Mouse (Mus musculus): ENCODE measurements at regions not wholly inside any gene's neighbourhood (a gene's known extent, or its start where the extent isn't known, plus 50 kb on each side); places are given as distances from the start of the nearest gene placed in this dataset.

DNA sequence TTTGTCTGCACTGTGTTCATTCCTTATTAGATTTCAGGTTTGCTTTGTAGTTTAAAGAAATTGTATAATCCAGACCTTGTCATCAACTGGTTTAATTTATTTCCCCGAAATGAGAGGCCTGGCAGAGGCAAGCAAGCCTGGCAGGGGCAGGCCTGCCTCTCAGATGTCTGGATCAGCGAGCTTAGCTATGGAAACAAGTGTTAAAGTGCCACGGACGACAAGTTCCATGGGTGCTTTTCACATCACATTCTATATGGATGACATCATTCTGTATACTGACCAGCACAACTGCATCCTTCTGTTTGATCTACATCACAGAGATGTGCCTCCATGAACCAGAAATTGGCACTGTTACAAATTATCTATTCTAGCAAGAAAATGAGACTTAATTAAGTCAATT lies 312.5 kb downstream of the Olfr1505 start:
- peaks cover 5% of the 10 kb centered on the region; the same call in 1 of the 2 replicates for H3K4me1 ChIP-seq
- H3K27me3 ChIP-seq (ENCODE audit: insufficient read depth, poor library complexity, severe bottlenecking), result no peaks in the 10 kb centered on the region
- 44% methylated on average over 4 of the region's 4 CpGs for WGBS
- H3K4me3 ChIP-seq, result no peak overlapping the region
- no peak for DNase-seq (ENCODE audit: low spot score)
- no peak overlapping the region for H3K27ac ChIP-seq
- H3K36me3 ChIP-seq, result no peaks in the 10 kb centered on the region
- no peaks in the 10 kb centered on the region for H3K9me3 ChIP-seq

DNA sequence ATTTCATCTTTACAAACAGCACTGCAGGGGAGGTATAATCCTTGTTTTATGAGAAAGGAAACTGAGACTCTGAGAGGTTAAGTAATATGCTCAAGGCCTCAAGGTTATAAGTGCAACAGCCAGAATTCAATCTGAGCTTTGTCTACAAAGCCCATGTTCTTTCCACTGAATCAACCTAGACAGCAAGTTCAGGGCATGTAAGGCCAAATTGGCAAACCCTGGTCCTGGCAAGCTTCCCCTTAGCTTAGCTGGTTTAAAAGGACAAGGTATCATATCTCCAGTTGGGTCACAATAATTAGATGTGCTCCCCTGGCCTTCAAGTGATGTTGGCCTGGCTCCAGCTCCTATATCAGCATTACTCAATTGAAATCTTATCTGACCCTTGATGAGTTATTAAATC lies 313.2 kb downstream of the Olfr1505 start:
- Histone ChIP-seq H3K36me3 (no peaks in the 10 kb centered on the region), H3K9me3 (no peaks in the 10 kb centered on the region), H3K27ac (no peak overlapping the region), H3K4me1 (peaks cover 5% of the 10 kb centered on the region; the same call in 1 of the 2 replicates), H3K4me3 (no peak overlapping the region), H3K27me3 (ENCODE audit: insufficient read depth, poor library complexity, severe bottlenecking) (no peaks in the 10 kb centered on the region)
- no peak for DNase-seq (ENCODE audit: low spot score)

DNA sequence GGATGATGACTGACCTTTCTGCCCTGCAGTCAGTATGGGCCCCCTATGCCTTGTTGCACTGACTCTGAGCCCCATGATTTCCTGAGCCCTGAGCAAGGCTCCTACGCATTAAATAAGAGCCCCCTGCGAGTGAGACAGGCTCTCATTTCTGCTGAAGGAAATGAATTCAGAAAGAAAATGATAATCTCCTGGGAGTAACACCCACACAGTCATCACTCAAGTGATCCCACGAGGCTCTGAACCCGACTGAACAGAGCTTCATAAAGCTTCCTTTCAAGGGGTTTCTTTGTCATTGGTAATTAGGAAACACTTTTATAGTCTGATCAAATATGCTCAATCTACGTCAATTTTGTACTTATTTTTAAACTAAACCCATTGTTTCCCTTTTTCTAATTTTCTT lies 330.2 kb downstream of the Olfr1505 start:
- H3K4me1 ChIP-seq, result peaks cover 3% of the 10 kb centered on the region; the same call in 1 of the 2 replicates
- no peak for DNase-seq (ENCODE audit: low spot score)
- no peak overlapping the region for H3K4me3 ChIP-seq
- H3K27me3 ChIP-seq (ENCODE audit: insufficient read depth, poor library complexity, severe bottlenecking), result no peaks in the 10 kb centered on the region
- 67% methylated on average over 5 of the region's 5 CpGs for WGBS
- H3K36me3 ChIP-seq, result no peaks in the 10 kb centered on the region
- H3K27ac ChIP-seq, result no peak overlapping the region
- H3K9me3 ChIP-seq, result no peaks in the 10 kb centered on the region

DNA sequence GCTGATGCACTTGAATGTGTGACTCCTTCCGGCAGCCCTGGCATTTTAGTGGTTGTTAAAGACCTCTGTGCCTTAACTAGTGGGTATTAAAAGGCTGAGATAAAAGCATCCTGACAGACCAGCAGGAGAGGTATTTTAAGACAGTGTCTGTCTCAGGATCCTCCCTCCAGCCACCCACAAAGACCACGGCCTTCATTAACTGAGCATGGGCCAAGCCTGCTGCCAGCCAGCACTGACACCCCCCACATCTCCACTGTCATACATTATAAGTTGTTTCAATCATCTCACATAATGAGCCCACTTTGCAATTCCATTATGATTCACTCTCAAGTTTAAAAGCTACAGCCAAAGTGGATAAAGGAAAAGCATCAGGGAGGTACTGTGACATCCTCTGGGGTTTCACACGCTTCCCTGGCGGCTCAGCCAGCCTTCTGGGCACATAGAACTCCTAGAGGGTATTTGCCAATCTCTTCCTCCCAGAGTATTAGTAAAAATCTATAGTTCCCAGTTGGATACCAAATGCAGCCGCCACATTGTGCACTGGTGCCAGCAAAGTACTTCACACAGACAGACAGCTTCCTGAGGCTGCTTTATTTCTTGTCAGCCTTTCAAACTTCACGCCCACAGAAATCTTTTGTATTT lies 333.8 kb downstream of the Olfr1505 start:
- H3K9me3 ChIP-seq, result no peaks in the 10 kb centered on the region
- no peaks in the 10 kb centered on the region for H3K36me3 ChIP-seq
- H3K4me1 ChIP-seq, result no peaks in the 10 kb centered on the region
- no peaks in the 10 kb centered on the region for H3K27me3 ChIP-seq (ENCODE audit: insufficient read depth, poor library complexity, severe bottlenecking)
- H3K4me3 ChIP-seq, result no peak overlapping the region
- no peak overlapping the region for H3K27ac ChIP-seq
- WGBS, result 76% methylated on average over 6 of the region's 6 CpGs
- no peak for DNase-seq (ENCODE audit: low spot score)

DNA sequence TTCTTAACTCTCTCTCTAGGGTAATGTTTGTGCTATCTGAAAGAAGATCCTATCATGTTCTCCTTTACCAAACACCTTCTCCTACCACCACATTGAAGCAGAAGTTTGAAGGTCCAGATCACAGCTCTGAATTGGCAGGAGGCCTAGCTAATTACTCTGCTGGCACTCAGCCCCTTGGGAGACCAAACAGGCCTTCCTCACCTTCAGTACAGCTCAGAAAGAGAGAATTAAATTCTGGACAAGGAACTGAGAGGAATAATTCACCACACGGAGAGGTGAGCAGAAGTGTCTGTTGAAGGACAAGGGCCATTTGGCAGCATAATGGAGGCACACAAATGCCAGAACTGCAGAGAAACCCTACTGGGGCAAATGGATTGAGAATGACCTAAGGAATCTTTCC lies 334.6 kb downstream of the Olfr1505 start:
- 60% methylated on average over 1 of the region's 1 CpGs for WGBS
- no peaks in the 10 kb centered on the region for H3K4me1 ChIP-seq
- H3K27me3 ChIP-seq (ENCODE audit: insufficient read depth, poor library complexity, severe bottlenecking), result no peaks in the 10 kb centered on the region
- no peaks in the 10 kb centered on the region for H3K9me3 ChIP-seq
- H3K4me3 ChIP-seq, result no peak overlapping the region
- no peak for DNase-seq (ENCODE audit: low spot score)
- no peaks in the 10 kb centered on the region for H3K36me3 ChIP-seq
- H3K27ac ChIP-seq, result no peak overlapping the region

DNA sequence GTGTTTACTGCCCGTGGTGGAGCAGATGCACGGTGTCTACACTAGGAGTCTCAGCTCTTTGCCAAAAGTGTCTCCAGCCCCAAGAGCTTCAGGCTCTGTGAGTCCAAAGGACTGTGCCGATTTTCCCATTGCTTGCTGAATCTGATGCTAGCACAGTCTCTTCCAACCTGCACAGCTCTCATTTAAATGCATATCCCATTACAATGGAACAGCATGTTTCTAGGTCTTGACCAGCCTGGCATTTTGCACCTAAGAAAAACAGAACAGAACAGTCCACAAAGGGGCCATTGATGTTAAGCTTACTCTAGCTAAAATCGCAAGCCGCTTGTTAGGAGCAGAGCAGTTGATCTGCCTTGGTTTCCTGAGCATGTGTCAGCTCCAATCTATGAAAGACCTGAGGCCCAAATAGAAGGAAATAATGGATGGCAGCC lies 339.2 kb downstream of the Tle4 start:
- H3K4me3 ChIP-seq, result no peak overlapping the region
- H3K27me3 ChIP-seq (ENCODE audit: insufficient read depth, poor library complexity, severe bottlenecking), result no peaks in the 10 kb centered on the region
- no peaks in the 10 kb centered on the region for H3K36me3 ChIP-seq
- no peak overlapping the region for H3K27ac ChIP-seq
- H3K4me1 ChIP-seq, result no peaks in the 10 kb centered on the region
- no peaks in the 10 kb centered on the region for H3K9me3 ChIP-seq
- DNase-seq (ENCODE audit: low spot score), result no peak
- WGBS, result 56% methylated on average over 5 of the region's 5 CpGs

DNA sequence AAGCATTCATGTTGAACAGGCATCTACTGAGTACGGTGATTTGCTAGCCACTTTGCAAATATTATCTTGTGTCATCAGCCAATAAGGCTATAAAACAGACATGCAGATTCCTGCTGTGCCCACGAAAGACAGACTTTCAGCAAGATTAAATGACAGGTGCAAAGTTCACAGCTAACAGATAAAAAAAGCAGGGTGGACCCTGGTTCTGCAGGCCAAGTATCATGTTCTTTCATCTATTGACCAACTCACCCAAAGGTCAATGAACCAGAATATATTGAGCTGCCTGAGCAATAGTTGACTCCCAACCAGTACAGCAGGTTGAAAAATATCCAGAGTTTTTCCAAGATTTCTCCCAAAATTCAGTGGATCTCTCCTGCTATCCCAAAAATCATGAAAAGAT lies 338.6 kb downstream of the Tle4 start:
- H3K27ac ChIP-seq, result no peak overlapping the region
- H3K27me3 ChIP-seq (ENCODE audit: insufficient read depth, poor library complexity, severe bottlenecking), result no peaks in the 10 kb centered on the region
- no peaks in the 10 kb centered on the region for H3K4me1 ChIP-seq
- no peak for DNase-seq (ENCODE audit: low spot score)
- no peaks in the 10 kb centered on the region for H3K36me3 ChIP-seq
- H3K9me3 ChIP-seq, result no peaks in the 10 kb centered on the region
- H3K4me3 ChIP-seq, result no peak overlapping the region
- 49% methylated on average over 2 of the region's 2 CpGs for WGBS

DNA sequence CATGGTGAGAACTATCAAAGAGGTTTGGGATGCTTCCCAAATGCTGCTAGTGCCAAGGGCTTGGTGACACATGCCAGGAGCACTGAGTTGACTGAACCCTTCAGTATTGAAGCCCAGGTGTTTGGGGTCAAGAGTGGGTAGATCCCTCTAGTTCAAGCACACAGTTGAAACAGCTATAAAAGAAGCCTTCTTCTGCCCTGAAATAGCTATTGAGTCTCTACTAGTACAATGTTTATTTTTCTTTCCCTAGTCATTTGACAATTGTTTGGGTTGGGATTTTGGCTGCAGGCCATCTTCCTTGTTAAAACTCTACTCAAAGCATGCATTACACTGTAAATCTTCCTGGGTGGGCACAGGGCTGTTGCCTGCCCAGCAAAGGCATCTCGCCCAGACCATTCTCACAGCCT lies 308.5 kb downstream of the Tle4 start:
- WGBS, result 57% methylated on average over 1 of the region's 1 CpGs
- no peaks in the 10 kb centered on the region for H3K4me1 ChIP-seq
- no peaks in the 10 kb centered on the region for H3K9me3 ChIP-seq
- H3K27me3 ChIP-seq (ENCODE audit: insufficient read depth, poor library complexity, severe bottlenecking), result no peaks in the 10 kb centered on the region
- DNase-seq (ENCODE audit: low spot score), result no peak
- no peak overlapping the region for H3K27ac ChIP-seq
- H3K4me3 ChIP-seq, result no peak overlapping the region
- no peaks in the 10 kb centered on the region for H3K36me3 ChIP-seq

DNA sequence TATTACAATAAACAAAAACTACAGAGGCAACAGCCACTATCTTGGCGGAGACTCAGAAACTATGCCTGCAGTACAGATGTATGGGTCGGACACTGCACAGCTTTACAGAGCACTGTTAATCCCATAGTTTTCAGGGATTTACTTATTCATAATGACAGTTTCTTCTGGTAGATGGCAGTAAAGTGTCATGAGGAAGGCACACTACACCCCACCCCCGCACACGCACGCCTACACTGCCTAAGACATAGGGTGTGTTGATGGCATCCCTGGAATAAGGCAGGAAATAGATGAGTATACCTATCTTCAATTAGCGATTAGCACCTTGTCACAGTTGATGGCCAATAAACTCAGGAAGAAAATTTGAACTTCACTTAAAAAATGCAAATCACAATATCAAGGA lies 306.9 kb downstream of the Tle4 start:
- H3K4me3 ChIP-seq, result no peak overlapping the region
- no peak overlapping the region for H3K27ac ChIP-seq
- WGBS, result 85% methylated on average over 6 of the region's 6 CpGs
- no peaks in the 10 kb centered on the region for H3K27me3 ChIP-seq (ENCODE audit: insufficient read depth, poor library complexity, severe bottlenecking)
- H3K4me1 ChIP-seq, result no peaks in the 10 kb centered on the region
- no peaks in the 10 kb centered on the region for H3K36me3 ChIP-seq
- no peaks in the 10 kb centered on the region for H3K9me3 ChIP-seq
- DNase-seq (ENCODE audit: low spot score), result no peak

DNA sequence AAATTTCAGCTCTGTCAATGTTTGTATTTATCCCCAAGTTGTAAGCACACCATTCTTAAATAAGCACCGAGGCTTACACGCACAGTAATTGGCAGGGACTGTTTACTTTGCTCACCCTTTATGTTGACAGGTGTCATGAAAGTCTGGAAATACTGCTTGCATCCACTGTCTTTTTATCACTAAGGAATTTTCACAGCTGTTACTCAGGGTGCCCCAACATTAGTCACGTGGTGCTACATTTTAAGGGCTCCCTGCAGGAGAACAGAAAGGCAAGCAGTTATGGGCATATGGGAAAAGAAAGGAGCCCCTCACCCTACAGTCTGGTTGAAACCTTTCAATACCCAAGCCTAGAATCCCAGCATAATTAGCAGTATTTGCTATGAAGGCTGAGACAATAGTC lies 304.7 kb downstream of the Tle4 start:
- H3K36me3 ChIP-seq, result no peaks in the 10 kb centered on the region
- no peaks in the 10 kb centered on the region for H3K4me1 ChIP-seq
- no peak overlapping the region for H3K27ac ChIP-seq
- 69% methylated on average over 3 of the region's 3 CpGs for WGBS
- no peak for DNase-seq (ENCODE audit: low spot score)
- H3K27me3 ChIP-seq (ENCODE audit: insufficient read depth, poor library complexity, severe bottlenecking), result no peaks in the 10 kb centered on the region
- H3K4me3 ChIP-seq, result no peak overlapping the region
- H3K9me3 ChIP-seq, result no peaks in the 10 kb centered on the region

DNA sequence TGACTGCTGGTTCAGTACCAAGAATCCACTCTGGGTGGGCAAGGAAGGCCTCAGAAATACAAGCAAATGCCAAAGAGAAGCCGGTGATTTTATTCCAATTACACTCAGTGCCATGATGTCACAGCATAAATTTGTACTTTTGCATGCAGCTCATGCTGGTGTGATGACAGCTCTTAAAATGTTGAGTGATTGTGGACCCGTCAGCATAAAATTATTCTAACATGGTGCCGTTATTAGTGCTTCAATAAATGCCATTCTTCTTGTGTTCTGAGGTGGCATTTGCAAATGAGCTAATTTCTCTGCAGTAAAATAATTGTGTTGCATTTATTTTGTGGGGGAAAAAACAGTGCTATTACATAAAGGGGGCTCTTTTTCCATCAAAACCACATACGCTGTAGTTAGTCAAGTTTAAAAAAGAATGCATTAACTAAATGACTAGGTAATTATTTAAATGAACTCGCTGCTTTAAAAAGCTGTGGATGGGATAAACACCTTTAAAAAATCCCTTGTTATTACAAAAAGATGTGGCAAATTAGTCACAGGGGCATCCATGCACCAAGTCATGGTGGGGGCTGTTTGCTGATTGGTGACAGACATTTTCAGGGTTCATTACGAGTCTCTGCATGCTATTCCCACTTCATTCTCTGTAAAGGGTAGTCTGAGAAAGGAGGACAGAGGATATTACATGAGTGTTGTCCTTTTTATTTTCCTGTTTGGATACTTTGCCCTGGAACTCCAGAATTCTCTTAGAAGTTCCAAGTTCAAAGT lies 296.5 kb downstream of the Tle4 start:
- no peak overlapping the region for H3K4me3 ChIP-seq
- no peaks in the 10 kb centered on the region for H3K9me3 ChIP-seq
- no peaks in the 10 kb centered on the region for H3K4me1 ChIP-seq
- 81% methylated on average over 6 of the region's 6 CpGs for WGBS
- DNase-seq (ENCODE audit: low spot score), result no peak
- H3K27me3 ChIP-seq (ENCODE audit: insufficient read depth, poor library complexity, severe bottlenecking), result no peaks in the 10 kb centered on the region
- no peak overlapping the region for H3K27ac ChIP-seq
- H3K36me3 ChIP-seq, result no peaks in the 10 kb centered on the region

DNA sequence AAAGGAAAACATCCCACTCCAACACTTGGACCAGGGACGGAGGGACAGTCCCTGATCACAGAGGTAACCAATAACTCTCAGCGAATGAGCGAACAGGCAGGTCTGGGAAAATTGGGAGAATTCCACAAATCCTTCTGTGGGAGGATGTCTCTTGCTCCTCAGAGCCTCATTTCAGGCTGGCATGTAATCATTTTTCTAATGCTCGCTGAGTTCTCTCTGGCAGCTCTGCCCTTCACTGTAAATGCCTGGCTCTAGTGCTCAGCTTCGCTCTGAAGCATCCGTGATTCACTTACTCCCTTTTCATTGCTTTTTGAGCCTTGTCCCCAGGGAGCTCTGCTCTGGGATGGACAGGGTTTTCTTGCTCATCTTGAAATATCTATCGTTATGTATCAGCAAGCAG lies 283.6 kb downstream of the Tle4 start:
- no peaks in the 10 kb centered on the region for H3K27me3 ChIP-seq (ENCODE audit: insufficient read depth, poor library complexity, severe bottlenecking)
- no peak overlapping the region for H3K27ac ChIP-seq
- H3K4me3 ChIP-seq, result no peak overlapping the region
- DNase-seq (ENCODE audit: low spot score), result no peak
- H3K4me1 ChIP-seq, result no peaks in the 10 kb centered on the region
- no peaks in the 10 kb centered on the region for H3K36me3 ChIP-seq
- 69% methylated on average over 7 of the region's 7 CpGs for WGBS
- no peaks in the 10 kb centered on the region for H3K9me3 ChIP-seq

DNA sequence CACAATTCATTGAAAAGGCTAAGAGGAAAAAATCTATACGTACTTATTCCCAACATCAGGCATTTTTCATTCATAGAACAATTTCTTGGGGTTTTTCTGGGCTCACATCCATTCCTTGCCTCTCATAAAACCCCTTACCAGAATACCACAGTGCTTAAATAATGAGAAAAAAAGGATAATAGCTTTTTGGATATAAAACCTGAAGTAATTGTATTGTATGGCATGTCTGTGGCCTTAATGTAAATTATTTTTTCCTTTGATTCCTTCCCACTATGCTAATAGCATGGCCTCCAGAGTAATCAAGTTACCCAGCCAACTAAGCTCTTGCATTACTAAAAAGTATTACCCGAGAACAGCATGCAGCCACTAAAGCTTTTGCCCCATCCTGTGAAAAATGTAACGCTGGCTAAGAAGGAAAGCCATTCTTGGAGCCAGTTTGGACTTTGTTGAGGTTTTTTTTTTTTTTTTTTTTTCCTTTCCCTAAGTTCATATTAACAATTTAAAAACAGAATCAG lies 278.1 kb downstream of the Tle4 start:
- Histone ChIP-seq H3K9me3 (no peaks in the 10 kb centered on the region), H3K4me3 (no peak overlapping the region), H3K36me3 (no peaks in the 10 kb centered on the region), H3K27me3 (ENCODE audit: insufficient read depth, poor library complexity, severe bottlenecking) (no peaks in the 10 kb centered on the region), H3K4me1 (no peaks in the 10 kb centered on the region), H3K27ac (no peak overlapping the region)
- DNase-seq (ENCODE audit: low spot score), result no peak
- WGBS, result 74% methylated on average over 3 of the region's 3 CpGs

Data from heart, embryonic 10.5 days (tissue).